Comparison of ENCODE assay signal across 8 mouse cellular contexts in genomic region chr16:18581623-18582205, GRCm38 (mm10). TPM values are rescaled to one million over a fixed set of nuclear protein-coding genes. Genes with fewer than 3 reads are reported as not detected.
DNase-seq lines count a peak whose midpoint lies in the region; ATAC-seq and TF ChIP-seq lines count a peak whose summit lies in the region.
"Had no signal": no experiment of that assay in that cellular context is flagged by ENCODE, and none has a peak within 500 bp of the region (broad histone marks: within the 10 kb centered on the region; RNA-seq: fewer than 3 reads in every experiment).

No protein-coding gene starts in this region.

- H3K9ac ChIP-seq in forebrain, embryonic 12.5 days = no peak overlapping the region
- H3K9ac ChIP-seq in kidney, embryonic 16.5 days (replicated peaks; ENCODE audit: low read length) = peak overlapping the region; percentile 32; the same call in 1 of the 2 replicates
- H3K9ac ChIP-seq in midbrain, embryonic 15.5 days = no peak overlapping the region; the same call in 1 of the 2 replicates

- DNase-seq in thymus, postnatal 0 days (ENCODE audit: low spot score) = peak; percentile 10
- no peak for DNase-seq in thymus, adult 2 months
- DNase-seq in spleen, postnatal 36 days (ENCODE audit: low spot score in 2 of 2) = no peak
- no peak for DNase-seq in gastrocnemius, postnatal 10 days

- H3K27ac ChIP-seq in thymus, adult 2 months (ENCODE audit: control insufficient read depth, insufficient read depth, low read length) = no peak overlapping the region
- H3K27ac ChIP-seq in forebrain, embryonic 12.5 days = no peak overlapping the region
- no peak overlapping the region for H3K27ac ChIP-seq in kidney, embryonic 16.5 days (ENCODE audit: low read length)
- H3K27ac ChIP-seq in midbrain, embryonic 15.5 days = no peak overlapping the region

- peaks cover 39% of the 10 kb centered on the region for H3K27me3 ChIP-seq in thymus, adult 2 months (ENCODE audit: control insufficient read depth, insufficient read depth, low read length)
- H3K27me3 ChIP-seq in forebrain, embryonic 12.5 days = peaks cover 96% of the 10 kb centered on the region
- H3K27me3 ChIP-seq in kidney, embryonic 16.5 days (ENCODE audit: insufficient read depth, low read length) = peaks cover 83% of the 10 kb centered on the region
- H3K27me3 ChIP-seq in midbrain, embryonic 15.5 days (replicated peaks) = peaks cover 83% of the 10 kb centered on the region

- H3K4me1 ChIP-seq in thymus, adult 2 months (replicated peaks; ENCODE audit: control insufficient read depth, insufficient read depth, low read length) = peaks cover 9% of the 10 kb centered on the region; the same call in 1 of the 2 replicates
- H3K4me1 ChIP-seq in forebrain, embryonic 12.5 days = peaks cover 30% of the 10 kb centered on the region
- peaks cover 24% of the 10 kb centered on the region for H3K4me1 ChIP-seq in kidney, embryonic 16.5 days (ENCODE audit: insufficient read depth, low read length)
- H3K4me1 ChIP-seq in midbrain, embryonic 15.5 days = peaks cover 22% of the 10 kb centered on the region

- H3K36me3 ChIP-seq in thymus, adult 2 months (ENCODE audit: control insufficient read depth, insufficient read depth, low read length) = no peaks in the 10 kb centered on the region
- H3K36me3 ChIP-seq in forebrain, embryonic 12.5 days (replicated peaks) = no peaks in the 10 kb centered on the region
- H3K36me3 ChIP-seq in kidney, embryonic 16.5 days (ENCODE audit: insufficient read depth, low read length) = no peaks in the 10 kb centered on the region
- no peaks in the 10 kb centered on the region for H3K36me3 ChIP-seq in midbrain, embryonic 15.5 days (replicated peaks)

- 1% methylated on average over 66 of the region's 66 CpGs for WGBS in thymus, adult 2 months
- WGBS in forebrain, embryonic 12.5 days = under 1% methylated on average over 64 of the region's 66 CpGs
- WGBS in kidney, embryonic 16.5 days = 1% methylated on average over 64 of the region's 66 CpGs
- WGBS in midbrain, embryonic 15.5 days = under 1% methylated on average over 66 of the region's 66 CpGs

- H3K9me3 ChIP-seq in forebrain, embryonic 12.5 days = no peaks in the 10 kb centered on the region
- H3K9me3 ChIP-seq in kidney, embryonic 16.5 days (ENCODE audit: low read length) = no peaks in the 10 kb centered on the region
- H3K9me3 ChIP-seq in midbrain, embryonic 15.5 days = no peaks in the 10 kb centered on the region

- no peak for TF ChIP-seq POLR2A in thymus, adult 2 months (IDR thresholded peaks at IDR 0.05; ENCODE audit: control insufficient read depth, extremely low read depth, insufficient read depth, low read length, poor library complexity)

- 0 out of 2 replicates have a peak, but pooled peaks have one; percentile 23 for ATAC-seq in forebrain, embryonic 12.5 days (ENCODE audit: low FRiP score)
- ATAC-seq in kidney, embryonic 16.5 days (ENCODE audit: low FRiP score, low TSS enrichment) = no peak
- peak; percentile 50 for ATAC-seq in midbrain, embryonic 15.5 days (replicated peaks)

- peak overlapping the region; percentile 52 for H3K4me2 ChIP-seq in forebrain, embryonic 12.5 days
- H3K4me2 ChIP-seq in kidney, embryonic 16.5 days (replicated peaks; ENCODE audit: low read depth, low read length) = peak overlapping the region; percentile 57
- H3K4me2 ChIP-seq in midbrain, embryonic 15.5 days = peak overlapping the region; percentile 57

- no peak overlapping the region for H3K4me3 ChIP-seq in thymus, adult 2 months (ENCODE audit: control insufficient read depth, insufficient read depth, low read length)
- H3K4me3 ChIP-seq in forebrain, embryonic 12.5 days (replicated peaks) = peak overlapping the region; percentile 38
- peak overlapping the region; percentile 43 for H3K4me3 ChIP-seq in kidney, embryonic 16.5 days (ENCODE audit: low read length)
- peak overlapping the region; percentile 38 for H3K4me3 ChIP-seq in midbrain, embryonic 15.5 days

- TF ChIP-seq CTCF in thymus, adult 2 months (IDR thresholded peaks at IDR 0.05; ENCODE audit: borderline replicate concordance, control insufficient read depth, extremely low read depth, insufficient read depth, low read length, poor library complexity) = no peak

RNA-seq across cellular contexts. Expression of gene Tbx1, which starts 8.8 kb away (rescaled TPM):
- polyA plus RNA-seq in thymus, postnatal 0 days (2015; fragmentation: Nextera tagmentation; extraction: Ambion mirVana) = 0.24 and 0.25 TPM in 2 replicates
- polyA plus RNA-seq in thymus, adult 2 months (2012; rRNA removed) = 0.49 and 1.4 TPM in 2 replicates
- polyA plus RNA-seq in forebrain, embryonic 12.5 days (2016; fragmentation: Nextera tagmentation; extraction: Ambion mirVana) = 1.3 and 1.7 TPM in 2 replicates
- 0.26 and 0.32 TPM in 2 replicates for polyA plus RNA-seq in kidney, embryonic 16.5 days (2015; fragmentation: Nextera tagmentation; extraction: Ambion mirVana)
- 0.80 and 0.98 TPM in 2 replicates for polyA plus RNA-seq in midbrain, embryonic 15.5 days (2015; fragmentation: Nextera tagmentation; extraction: Ambion mirVana)
- 1 to 10 TPM; 2.3 to 5.5 TPM for total RNA-seq in gastrocnemius, postnatal 10 days (2021)
- total RNA-seq: liver, adult 2 months had no signal

RNA-seq across cellular contexts. Expression of gene Gp1bb, which starts 40.5 kb away (rescaled TPM):
- 0.71 and 0.78 TPM in 2 replicates for polyA plus RNA-seq in thymus, postnatal 0 days (2015; fragmentation: Nextera tagmentation; extraction: Ambion mirVana)
- 1.1 TPM in 2 replicates for polyA plus RNA-seq in thymus, adult 2 months (2012; rRNA removed)
- polyA plus RNA-seq in forebrain, embryonic 12.5 days (2016; fragmentation: Nextera tagmentation; extraction: Ambion mirVana) = 4.4 and 5.7 TPM in 2 replicates
- polyA plus RNA-seq in kidney, embryonic 16.5 days (2015; fragmentation: Nextera tagmentation; extraction: Ambion mirVana) = 0.96 and 1.3 TPM in 2 replicates
- polyA plus RNA-seq in midbrain, embryonic 15.5 days (2015; fragmentation: Nextera tagmentation; extraction: Ambion mirVana) = 13.1 and 13.7 TPM in 2 replicates
- total RNA-seq in gastrocnemius, postnatal 10 days (2021) = not detected
- total RNA-seq: liver, adult 2 months had no signal
- polyA plus RNA-seq: liver, adult 2 months had no signal

RNA-seq across cellular contexts. Expression of gene Gm49601, which starts 44.5 kb away (rescaled TPM):
- polyA plus RNA-seq in thymus, postnatal 0 days (2015; fragmentation: Nextera tagmentation; extraction: Ambion mirVana) = not detected in 2 replicates
- polyA plus RNA-seq in thymus, adult 2 months (2012; rRNA removed) = 0.88 and 0.93 TPM in 2 replicates
- polyA plus RNA-seq in forebrain, embryonic 12.5 days (2016; fragmentation: Nextera tagmentation; extraction: Ambion mirVana) = 10.6 and 10.7 TPM in 2 replicates
- 2.1 and 2.6 TPM in 2 replicates for polyA plus RNA-seq in kidney, embryonic 16.5 days (2015; fragmentation: Nextera tagmentation; extraction: Ambion mirVana)
- polyA plus RNA-seq in midbrain, embryonic 15.5 days (2015; fragmentation: Nextera tagmentation; extraction: Ambion mirVana) = 22.8 and 23.3 TPM in 2 replicates
- total RNA-seq in gastrocnemius, postnatal 10 days (2021) = 1 to 10 TPM; 1.6 to 3.6 TPM
- total RNA-seq: liver, adult 2 months had no signal
- polyA plus RNA-seq: liver, adult 2 months had no signal

RNA-seq across cellular contexts. Expression of gene Sept5, which starts 48.0 kb away (rescaled TPM):
- 1.7 TPM in 2 replicates for polyA plus RNA-seq in thymus, postnatal 0 days (2015; fragmentation: Nextera tagmentation; extraction: Ambion mirVana)
- polyA plus RNA-seq in thymus, adult 2 months (2012; rRNA removed) = 2.4 and 3.6 TPM in 2 replicates
- 68.4 and 69.3 TPM in 2 replicates for polyA plus RNA-seq in forebrain, embryonic 12.5 days (2016; fragmentation: Nextera tagmentation; extraction: Ambion mirVana)
- polyA plus RNA-seq in kidney, embryonic 16.5 days (2015; fragmentation: Nextera tagmentation; extraction: Ambion mirVana) = 17.9 and 21.4 TPM in 2 replicates
- polyA plus RNA-seq in midbrain, embryonic 15.5 days (2015; fragmentation: Nextera tagmentation; extraction: Ambion mirVana) = 223 and 229 TPM in 2 replicates
- 10 to 100 TPM in 1 of 2 experiments, 1 to 10 TPM in 1; 7.9 to 15.7 TPM for total RNA-seq in gastrocnemius, postnatal 10 days (2021)
